Mouse (Mus musculus) MEL (cell line): ENCODE data around the gene Zcchc24. TPM values are rescaled to one million over a fixed set of nuclear protein-coding genes. Genes with fewer than 3 reads are reported as not detected.

Experiments used
- DNase-seq: peaks from one replicate; pipeline ENCODE4 v3.0.0; 2011; ENCODE audit warnings: low read depth, low spot score
- H3K27ac ChIP-seq: 2 replicates; pipeline ENCODE4 v1.5.1; 2012; ENCODE audit warnings: low read depth, mild to moderate bottlenecking, control low read depth, low read length, moderate library complexity; ENCODE audit not compliant: control insufficient read depth
- H3K27me3 ChIP-seq, 2 experiments: fragments of 150-350 bp in 1 of 2; sonication (generic) in 1 of 2; 2 replicates each; pipeline ENCODE4 v1.6.1; 2012; ENCODE audit warnings: low read length in 2 of 2, mild to moderate bottlenecking in 2 of 2, improper control_type of control experiment in 1 of 2, moderate library complexity in 1 of 2; ENCODE audit not compliant: insufficient read depth in 2 of 2, control insufficient read depth in 1 of 2
- H3K36me3 ChIP-seq, 2 experiments: 2 replicates each; pipeline ENCODE4 v1.6.1; 2012 to 2014; ENCODE audit warnings: low read length in 2 of 2, improper control_type of control experiment in 1 of 2, inconsistent platforms in 1 of 2, mild to moderate bottlenecking in 1 of 2; ENCODE audit not compliant: insufficient read depth in 2 of 2, control insufficient read depth in 1 of 2
- H3K4me1 ChIP-seq, 2 experiments: fragments of 150-350 bp in 1 of 2; sonication (generic) in 1 of 2; 2 replicates each; pipeline ENCODE4 v1.6.1; 2012; ENCODE audit warnings: low read length in 2 of 2, improper control_type of control experiment in 1 of 2, mild to moderate bottlenecking in 1 of 2; ENCODE audit not compliant: insufficient read depth in 2 of 2, control insufficient read depth in 1 of 2
- H3K4me3 ChIP-seq, 2 experiments: fragments of 150-350 bp in 1 of 2; sonication (generic) in 1 of 2; 2 replicates each; pipeline ENCODE4 v1.5.1; 2012; ENCODE audit warnings: low read depth in 2 of 2, low read length in 2 of 2, mild to moderate bottlenecking in 2 of 2, moderate library complexity in 2 of 2, control low read depth in 1 of 2, improper control_type of control experiment in 1 of 2; ENCODE audit not compliant: control insufficient read depth in 1 of 2, insufficient read depth in 1 of 2
- H3K79me2 ChIP-seq: 2 replicates; pipeline ENCODE4 v1.6.1; 2012; ENCODE audit warnings: mild to moderate bottlenecking, low read length, moderate library complexity; ENCODE audit not compliant: control insufficient read depth, poor library complexity, insufficient read depth
- H3K9ac ChIP-seq: 2 replicates; pipeline ENCODE4 v1.6.1; 2012; ENCODE audit warnings: low read depth, mild to moderate bottlenecking, control low read depth, low read length, moderate library complexity; ENCODE audit not compliant: control insufficient read depth, poor library complexity, severe bottlenecking
- H3K9me3 ChIP-seq: fragments of 150-350 bp; sonication (generic); replicated peaks from 2 replicates; pipeline ENCODE4 v1.6.1; 2012; ENCODE audit warnings: mild to moderate bottlenecking, low read length, improper control_type of control experiment, moderate library complexity; ENCODE audit not compliant: insufficient read depth
- CTCF ChIP-seq, 3 experiments: IDR thresholded peaks in 2 of 3; conservative IDR thresholded peaks in 1 of 3; 2 replicates each; pipeline ENCODE4 v1.5.1; 2011 to 2012; ENCODE audit warnings: low read length in 3 of 3, low read depth in 2 of 3, mild to moderate bottlenecking in 2 of 3, improper control_type of control experiment in 1 of 3, inconsistent platforms in 1 of 3, mixed read lengths in 1 of 3, moderate library complexity in 1 of 3; ENCODE audit not compliant: control insufficient read depth in 1 of 3, insufficient read depth in 1 of 3, poor library complexity in 1 of 3, severe bottlenecking in 1 of 3
- HCFC1 ChIP-seq: IDR thresholded peaks from 2 replicates; pipeline ENCODE4 v1.6.1; 2012; ENCODE audit warnings: low read depth, mild to moderate bottlenecking, inconsistent platforms, low read length, improper control_type of control experiment, moderate library complexity
- MAZ ChIP-seq: IDR thresholded peaks from 2 replicates; pipeline ENCODE4 v1.6.1; 2012; ENCODE audit warnings: low read depth, mild to moderate bottlenecking, inconsistent platforms, low read length, improper control_type of control experiment
- MXI1 ChIP-seq: IDR thresholded peaks from 2 replicates; pipeline ENCODE4 v1.6.1; 2011; ENCODE audit warnings: mild to moderate bottlenecking, low read depth, low read length, improper control_type of control experiment
- NRF1 ChIP-seq: IDR thresholded peaks from 2 replicates; pipeline ENCODE4 v1.6.1; 2014; ENCODE audit warnings: low read depth, mild to moderate bottlenecking, inconsistent platforms, low read length, improper control_type of control experiment, moderate library complexity; ENCODE audit not compliant: poor library complexity, insufficient read depth, severe bottlenecking
- POLR2A ChIP-seq, 2 experiments: IDR thresholded peaks; 2 replicates each; pipeline ENCODE4 v1.6.1; 2011 to 2012; ENCODE audit warnings: low read length in 2 of 2, mild to moderate bottlenecking in 2 of 2, control low read depth in 1 of 2, improper control_type of control experiment in 1 of 2, low read depth in 1 of 2, moderate library complexity in 1 of 2; ENCODE audit not compliant: control insufficient read depth in 1 of 2, insufficient read depth in 1 of 2, poor library complexity in 1 of 2
- POLR2AphosphoS5 ChIP-seq: IDR thresholded peaks from 2 replicates; pipeline ENCODE4 v1.6.1; 2012; ENCODE audit warnings: low read depth, borderline replicate concordance, mild to moderate bottlenecking, inconsistent platforms, low read length, moderate library complexity, mixed read lengths
- RAD21 ChIP-seq: IDR thresholded peaks from 2 replicates; pipeline ENCODE4 v1.6.1; 2011; ENCODE audit warnings: mild to moderate bottlenecking, low read depth, low read length, improper control_type of control experiment
- SIN3A ChIP-seq: IDR thresholded peaks from 2 replicates; pipeline ENCODE4 v1.6.1; 2012; ENCODE audit warnings: low read length, improper control_type of control experiment, inconsistent platforms
- SMC3 ChIP-seq: IDR thresholded peaks from 2 replicates; pipeline ENCODE4 v1.6.1; 2011; ENCODE audit warnings: low read depth, low read length, improper control_type of control experiment
- TCF12 ChIP-seq: IDR thresholded peaks from 2 replicates; pipeline ENCODE4 v1.6.1; 2014; ENCODE audit warnings: low read depth, mild to moderate bottlenecking, inconsistent platforms, low read length, improper control_type of control experiment, moderate library complexity
- USF2 ChIP-seq, 2 experiments: IDR thresholded peaks; 2 replicates each; pipeline ENCODE4 v1.6.1; 2011 to 2012; ENCODE audit warnings: improper control_type of control experiment in 2 of 2, low read length in 2 of 2, borderline replicate concordance in 1 of 2, inconsistent platforms in 1 of 2, low read depth in 1 of 2, mild to moderate bottlenecking in 1 of 2; ENCODE audit not compliant: insufficient read depth in 1 of 2
- ZC3H11A ChIP-seq: IDR thresholded peaks from 2 replicates; pipeline ENCODE4 v1.6.1; 2012; ENCODE audit warnings: low read depth, mild to moderate bottlenecking, inconsistent platforms, low read length, improper control_type of control experiment
- ZMIZ1 ChIP-seq: IDR thresholded peaks from 2 replicates; pipeline ENCODE4 v1.6.1; 2012; ENCODE audit warnings: low read depth, mild to moderate bottlenecking, inconsistent platforms, low read length, improper control_type of control experiment, moderate library complexity
- polyA plus RNA-seq, 2 experiments: library from polyadenylated mRNA; stranded (reverse) in 1 of 2; unstranded in 1 of 2; fragments of >175 nt in 1 of 2; fragments of >200 nt in 1 of 2; gene quantifications; 2 replicates each; pipeline versions ENCODE4 v1.2.1 to v1.2.4; 2012; ENCODE audit warnings: low replicate concordance in 2 of 2, low read depth in 1 of 2; ENCODE audit not compliant: insufficient read length in 2 of 2, insufficient read depth in 1 of 2, missing spikeins in 1 of 2
- total RNA-seq: library from RNA; depleted of rRNA; stranded (reverse); fragments of 300-350 nt; gene quantifications from 2 replicates; pipeline ENCODE4 v1.2.3, GENCODE M21; 2012; rRNA removed

Zcchc24 gene
- total RNA-seq (1.8 and 2.3 TPM in 2 replicates), polyA plus RNA-seq (1 to 10 TPM in 1 of 2 experiments, not detected in 1; 8.7 TPM)

GRCm38 (mm10) chr14:25768915-25769625 is at the start of gene Zcchc24:
Gene Zcchc24 (minus strand): TSS chr14:25769039.
- peak; percentile 94 for DNase-seq
- TF ChIP-seq SIN3A = no peak
- TF ChIP-seq MXI1 = 0 out of 2 replicates have a peak, but pooled peaks have one; percentile 23
- no peak for TF ChIP-seq USF2 (IDR thresholded peaks at IDR 0.05; ENCODE audit: borderline replicate concordance in 1 of 2, insufficient read depth in 1 of 2, low read depth in 1 of 2, low read length in 2 of 2)
- TF ChIP-seq MAZ = peak; percentile 44; the same call in 1 of the 2 replicates
- TF ChIP-seq NRF1 = 0 out of 2 replicates have a peak, but pooled peaks have one; percentile 8
- peak in 1 of 2 experiments; percentile 42; a peak in 1 of 4 replicates for TF ChIP-seq POLR2A (IDR thresholded peaks at IDR 0.05; ENCODE audit: control insufficient read depth in 1 of 2, insufficient read depth in 1 of 2, low read depth in 1 of 2, low read length in 2 of 2, poor library complexity in 1 of 2)
- TF ChIP-seq ZMIZ1 = 0 out of 2 replicates have a peak, but pooled peaks have one; percentile 26
- TF ChIP-seq TCF12 = no peak
- no peak for TF ChIP-seq HCFC1
- 0 out of 4 replicates have a peak, but pooled peaks cover 0 to 1% of the 10 kb centered on the region in 2 experiments for H3K27me3 ChIP-seq
- H3K9me3 ChIP-seq = no peaks in the 10 kb centered on the region
- peak within 1 kb of the TSS; percentile 14; the same call in 1 of the 2 replicates for H3K27ac ChIP-seq
- H3K4me1 ChIP-seq = peaks cover 0 to 3% of the 10 kb centered on the region in 2 experiments; a peak in 2 of 4 replicates
- peak within 1 kb of the TSS; percentile 66 to 74 for H3K4me3 ChIP-seq
- peaks cover 1% of the 10 kb centered on the region; the same call in 1 of the 2 replicates for H3K79me2 ChIP-seq
- H3K9ac ChIP-seq = peak within 1 kb of the TSS; percentile 68
- peaks cover 0 to 2% of the 10 kb centered on the region in 2 experiments; a peak in 2 of 4 replicates for H3K36me3 ChIP-seq

GRCm38 (mm10) chr14:25816416-25816815 is 47.6 kb upstream of the Zcchc24 start:
- no peaks in the 10 kb centered on the region for H3K79me2 ChIP-seq
- H3K36me3 ChIP-seq = no peaks in the 10 kb centered on the region
- no peaks in the 10 kb centered on the region for H3K9me3 ChIP-seq
- no peaks in the 10 kb centered on the region for H3K4me1 ChIP-seq
- no peak overlapping the region for H3K9ac ChIP-seq
- H3K4me3 ChIP-seq = no peak overlapping the region
- DNase-seq = peak; percentile 53
- TF ChIP-seq ZC3H11A (peak; percentile 66), NRF1 (no peak), CTCF (IDR thresholded peaks at IDR 0.05 in 2 of 3, conservative IDR thresholded peaks at IDR 0.05 in 1 of 3; ENCODE audit: control insufficient read depth in 1 of 3, insufficient read depth in 1 of 3, low read depth in 2 of 3, low read length in 3 of 3, poor library complexity in 1 of 3, severe bottlenecking in 1 of 3) (peak; percentile 74 to 83 (median 82)), POLR2AphosphoS5 (no peak), SMC3 (peak; percentile 89), RAD21 (peak; percentile 81)
- no peak overlapping the region for H3K27ac ChIP-seq
- H3K27me3 ChIP-seq = peaks cover 9 to 10% of the 10 kb centered on the region in 2 experiments; a peak in 3 of 4 replicates
